Mouse (Mus musculus) myocyte (in vitro differentiated cells): ENCODE data around the gene Osbpl8. TPM values are rescaled to one million over a fixed set of nuclear protein-coding genes. Genes with fewer than 3 reads are reported as not detected.

ENCODE experiments used
- H3K27me3 ChIP-seq: one replicate; pipeline ENCODE4 v1.6.1; 2011; ENCODE audit not compliant: control insufficient read depth, insufficient read depth, insufficient read length
- H3K36me3 ChIP-seq: one replicate; pipeline ENCODE4 v1.6.1; 2011; ENCODE audit not compliant: control insufficient read depth, insufficient read depth
- H3K4me2 ChIP-seq: one replicate; pipeline ENCODE4 v1.6.1; 2011; ENCODE audit warnings: low read depth, control low read depth
- H3K4me3 ChIP-seq: one replicate; pipeline ENCODE4 v1.5.1; 2011; ENCODE audit warnings: mild to moderate bottlenecking, control low read depth, moderate library complexity
- H3K79me2 ChIP-seq: one replicate; pipeline ENCODE4 v1.6.1; 2011; ENCODE audit not compliant: control insufficient read depth, insufficient read depth
- H3ac ChIP-seq: one replicate; pipeline ENCODE4 v1.6.1; 2011; ENCODE audit not compliant: control insufficient read depth, insufficient read length
- CEBPB ChIP-seq: IDR thresholded peaks from 2 replicates; pipeline ENCODE4 v1.6.1; 2011; ENCODE audit warnings: mild to moderate bottlenecking, moderate library complexity; ENCODE audit not compliant: poor library complexity, insufficient read depth, severe bottlenecking
- E2F4 ChIP-seq: IDR thresholded peaks from one replicate; pipeline ENCODE4 v1.6.1; 2011; ENCODE audit warnings: mild to moderate bottlenecking, control low read depth, moderate library complexity; ENCODE audit not compliant: insufficient read depth
- MAX ChIP-seq: IDR thresholded peaks from one replicate; pipeline ENCODE4 v1.6.1; 2011; ENCODE audit warnings: low read depth, mild to moderate bottlenecking, control low read depth
- MYOD1 ChIP-seq, 3 experiments: IDR thresholded peaks; one replicate each; pipeline ENCODE4 v1.6.1; 2011; ENCODE audit warnings: control low read depth in 2 of 3, low read depth in 2 of 3, mild to moderate bottlenecking in 2 of 3, moderate library complexity in 1 of 3; ENCODE audit not compliant: insufficient read length in 2 of 3, control insufficient read depth in 1 of 3
- MYOG ChIP-seq, 3 experiments: IDR thresholded peaks; one replicate each; pipeline ENCODE4 v1.6.1; 2011; ENCODE audit warnings: control low read depth in 2 of 3, low read depth in 2 of 3, mild to moderate bottlenecking in 2 of 3; ENCODE audit not compliant: insufficient read length in 2 of 3, control insufficient read depth in 1 of 3, insufficient read depth in 1 of 3
- POLR2A ChIP-seq: IDR thresholded peaks from one replicate; pipeline ENCODE4 v1.6.1; 2011; ENCODE audit warnings: low read depth, mild to moderate bottlenecking, control low read depth, moderate library complexity; ENCODE audit not compliant: insufficient read length
- POLR2AphosphoS2 ChIP-seq: IDR thresholded peaks from one replicate; pipeline ENCODE4 v1.6.1; 2011; ENCODE audit warnings: low read depth, control low read depth; ENCODE audit not compliant: insufficient read length
- REST ChIP-seq: IDR thresholded peaks from one replicate; pipeline ENCODE4 v1.6.1; 2011; ENCODE audit warnings: mild to moderate bottlenecking, control low read depth, moderate library complexity; ENCODE audit not compliant: insufficient read depth, insufficient read length
- SRF ChIP-seq: IDR thresholded peaks from one replicate; pipeline ENCODE4 v1.6.1; 2011; ENCODE audit warnings: low read depth; ENCODE audit not compliant: control insufficient read depth, insufficient read length
- TCF12 ChIP-seq: IDR thresholded peaks from one replicate; pipeline ENCODE4 v1.6.1; 2011; ENCODE audit warnings: mild to moderate bottlenecking, control low read depth; ENCODE audit not compliant: poor library complexity, insufficient read depth, severe bottlenecking
- TCF3 ChIP-seq: IDR thresholded peaks from one replicate; pipeline ENCODE4 v1.6.1; 2011; ENCODE audit warnings: low read depth, control low read depth; ENCODE audit not compliant: insufficient read length
- USF1 ChIP-seq: IDR thresholded peaks from one replicate; pipeline ENCODE4 v1.6.1; 2011; ENCODE audit warnings: low read depth, mild to moderate bottlenecking, control low read depth, moderate library complexity
- polyA plus RNA-seq: library from polyadenylated mRNA; unstranded; fragments of >200 nt; fragmentation: generic; extraction: Trizol; gene quantifications from one replicate; pipeline ENCODE4 v1.2.1, GENCODE M21; 2012; ENCODE audit warnings: missing spikeins

Osbpl8 gene
- polyA plus RNA-seq, 1 experiment = 5.3 TPM

DNA sequence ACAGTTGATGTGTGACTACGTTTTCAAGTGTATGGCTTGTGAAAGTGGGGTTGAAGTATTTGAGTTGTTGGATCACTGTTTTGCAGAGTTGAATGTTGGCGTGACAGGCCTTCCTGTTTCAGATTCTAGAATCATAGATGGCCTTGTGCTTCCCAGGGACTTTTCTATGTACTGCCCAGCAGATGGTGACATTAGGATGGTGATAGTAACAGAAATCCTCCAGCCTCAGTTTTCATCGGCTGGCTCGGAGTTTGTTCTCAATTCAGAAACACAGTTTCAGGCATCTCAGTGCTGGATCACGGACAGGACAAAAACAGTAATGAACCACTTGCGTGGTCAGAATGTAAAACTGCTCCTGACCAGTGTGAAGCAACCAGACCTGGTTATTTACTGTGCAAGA, 135.0 kb downstream of the Osbpl8 start:
- H3ac ChIP-seq = no peak overlapping the region
- peaks cover 4% of the 10 kb centered on the region for H3K79me2 ChIP-seq
- H3K27me3 ChIP-seq = no peaks in the 10 kb centered on the region
- H3K4me3 ChIP-seq = peak overlapping the region; percentile 46
- TF ChIP-seq REST = no peak
- no peak for TF ChIP-seq TCF12
- no peak for TF ChIP-seq CEBPB
- no peak for TF ChIP-seq MYOG (IDR thresholded peaks at IDR 0.05; ENCODE audit: control insufficient read depth in 1 of 3, insufficient read depth in 1 of 3, insufficient read length in 2 of 3, low read depth in 2 of 3)
- TF ChIP-seq USF1 = no peak
- TF ChIP-seq E2F4 = no peak
- TF ChIP-seq TCF3 = no peak
- no peak for TF ChIP-seq MYOD1 (IDR thresholded peaks at IDR 0.05; ENCODE audit: control insufficient read depth in 1 of 3, insufficient read length in 2 of 3, low read depth in 2 of 3)
- TF ChIP-seq POLR2A = no peak
- H3K4me2 ChIP-seq = peak overlapping the region; percentile 80
- no peaks in the 10 kb centered on the region for H3K36me3 ChIP-seq

DNA sequence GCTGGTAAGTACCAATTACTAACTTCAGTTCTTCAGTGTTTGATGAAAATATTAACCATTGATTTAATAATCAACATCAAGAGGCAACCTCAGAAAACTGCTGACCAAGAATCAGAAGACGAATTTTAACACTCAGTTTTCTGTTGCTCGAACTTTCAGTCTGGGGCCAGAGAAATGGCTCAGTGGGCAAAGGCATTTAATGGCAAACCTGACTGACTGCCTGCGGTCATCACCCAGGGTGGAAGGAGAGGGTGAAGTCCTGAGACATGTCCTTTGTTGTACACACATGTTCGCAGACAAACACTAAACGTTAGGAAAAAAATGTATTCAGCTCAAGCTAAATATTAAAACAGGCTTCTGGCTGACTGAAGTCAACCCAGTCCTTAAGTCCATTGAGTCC, 136.5 kb downstream of the Osbpl8 start:
- no peak overlapping the region for H3ac ChIP-seq
- H3K36me3 ChIP-seq = no peaks in the 10 kb centered on the region
- no peak overlapping the region for H3K4me3 ChIP-seq
- peaks cover 4% of the 10 kb centered on the region for H3K79me2 ChIP-seq
- TF ChIP-seq MYOG (IDR thresholded peaks at IDR 0.05; ENCODE audit: control insufficient read depth in 1 of 3, insufficient read depth in 1 of 3, insufficient read length in 2 of 3, low read depth in 2 of 3) = no peak
- TF ChIP-seq USF1 = no peak
- TF ChIP-seq MYOD1 (IDR thresholded peaks at IDR 0.05; ENCODE audit: control insufficient read depth in 1 of 3, insufficient read length in 2 of 3, low read depth in 2 of 3) = no peak
- TF ChIP-seq SRF = no peak
- no peak for TF ChIP-seq REST
- no peak for TF ChIP-seq POLR2A
- no peak for TF ChIP-seq TCF3
- no peak for TF ChIP-seq TCF12
- no peak for TF ChIP-seq CEBPB
- no peak for TF ChIP-seq POLR2AphosphoS2
- no peak for TF ChIP-seq E2F4
- no peak for TF ChIP-seq MAX
- no peak overlapping the region for H3K4me2 ChIP-seq
- H3K27me3 ChIP-seq = no peaks in the 10 kb centered on the region

DNA sequence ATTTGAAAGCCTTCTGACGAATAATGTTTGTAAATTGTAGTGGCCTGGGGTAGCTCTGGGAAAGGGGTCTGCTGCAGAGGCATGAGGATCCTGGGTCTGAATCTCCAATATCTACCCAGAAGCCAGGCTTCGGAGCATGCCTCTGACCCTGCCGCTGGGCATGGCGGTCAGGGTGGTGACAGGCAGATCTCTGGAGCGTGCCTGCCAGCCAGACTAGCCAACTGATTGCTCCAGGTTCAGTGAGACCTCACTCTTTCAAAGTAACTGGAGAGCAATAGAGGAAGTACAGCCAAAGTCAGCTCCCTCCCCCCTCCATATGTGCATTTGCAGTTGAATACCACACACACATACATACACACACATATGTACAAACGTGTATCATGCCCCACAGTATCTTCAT, 137.9 kb downstream of the Osbpl8 start:
- TF ChIP-seq POLR2AphosphoS2 (peak; percentile 41), REST (no peak)

GRCm38 (mm10) chr10:111308850-111309501, 144.4 kb downstream of the Osbpl8 start:
- no peaks in the 10 kb centered on the region for H3K36me3 ChIP-seq
- no peak overlapping the region for H3K4me2 ChIP-seq
- no peak overlapping the region for H3K4me3 ChIP-seq
- H3K79me2 ChIP-seq = no peaks in the 10 kb centered on the region
- no peak overlapping the region for H3ac ChIP-seq
- no peaks in the 10 kb centered on the region for H3K27me3 ChIP-seq
- TF ChIP-seq CEBPB (no peak), TCF3 (no peak), E2F4 (no peak), USF1 (no peak), MYOD1 (IDR thresholded peaks at IDR 0.05; ENCODE audit: control insufficient read depth in 1 of 3, insufficient read length in 2 of 3, low read depth in 2 of 3) (no peak), MAX (no peak), SRF (no peak), POLR2A (no peak), MYOG (IDR thresholded peaks at IDR 0.05; ENCODE audit: control insufficient read depth in 1 of 3, insufficient read depth in 1 of 3, insufficient read length in 2 of 3, low read depth in 2 of 3) (no peak), POLR2AphosphoS2 (no peak), TCF12 (no peak), REST (no peak)

More for the DNA sequence above, 137.9 kb downstream of the Osbpl8 start:
- H3ac ChIP-seq = no peak overlapping the region
- no peaks in the 10 kb centered on the region for H3K27me3 ChIP-seq
- H3K4me2 ChIP-seq = no peak overlapping the region
- H3K36me3 ChIP-seq = no peaks in the 10 kb centered on the region
- H3K79me2 ChIP-seq = peaks cover 4% of the 10 kb centered on the region
- H3K4me3 ChIP-seq = no peak overlapping the region

GRCm38 (mm10) chr10:111313282-111313681, 148.7 kb downstream of the Osbpl8 start:
- TF ChIP-seq MYOD1 (IDR thresholded peaks at IDR 0.05; ENCODE audit: control insufficient read depth in 1 of 3, insufficient read length in 2 of 3, low read depth in 2 of 3) (no peak), MAX (no peak), TCF12 (no peak), MYOG (IDR thresholded peaks at IDR 0.05; ENCODE audit: control insufficient read depth in 1 of 3, insufficient read depth in 1 of 3, insufficient read length in 2 of 3, low read depth in 2 of 3) (no peak), POLR2AphosphoS2 (no peak)
- Histone ChIP-seq H3K27me3 (no peaks in the 10 kb centered on the region), H3ac (no peak overlapping the region), H3K4me3 (no peak overlapping the region), H3K36me3 (no peaks in the 10 kb centered on the region), H3K79me2 (no peaks in the 10 kb centered on the region), H3K4me2 (no peak overlapping the region)
